Comparison of ENCODE assay signal across 8 mouse cellular contexts in the genomic region with DNA sequence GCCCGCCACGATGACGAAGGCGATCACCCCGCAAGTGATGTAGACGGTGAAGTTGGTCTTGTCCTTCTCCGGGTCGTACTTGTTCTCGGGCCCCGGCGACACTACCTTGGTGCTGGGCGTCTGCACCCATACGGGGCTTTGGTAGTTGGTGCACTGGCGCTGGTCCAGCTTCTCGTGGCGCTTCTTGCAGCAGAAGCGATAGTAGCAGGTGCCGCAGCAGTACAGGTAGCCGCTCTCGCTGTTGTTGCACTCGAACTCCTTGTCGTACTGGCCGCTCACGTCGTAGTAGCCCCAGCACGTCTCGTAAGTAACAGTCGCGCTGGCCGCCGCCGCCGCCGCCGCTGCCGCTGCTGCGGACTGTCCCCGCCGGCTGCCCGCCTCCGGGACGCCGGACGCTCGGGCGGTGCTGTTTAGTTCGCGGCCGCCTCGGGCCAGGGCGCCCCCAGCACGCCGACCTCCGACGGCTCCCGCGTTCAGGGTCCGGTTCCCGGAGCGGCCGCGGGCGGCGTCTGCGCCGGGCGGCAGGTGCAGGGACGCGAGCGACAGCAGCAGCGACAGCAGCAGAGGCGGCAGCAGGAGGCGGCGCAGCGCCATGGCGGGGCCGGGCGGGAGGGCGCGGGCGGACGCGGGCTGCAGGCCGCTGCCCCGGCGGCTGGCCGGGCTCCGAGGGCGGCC. TPM values are rescaled to one million over a fixed set of nuclear protein-coding genes. Genes with fewer than 3 reads are reported as not detected.
DNase-seq lines count a peak whose midpoint lies in the region; ATAC-seq and TF ChIP-seq lines count a peak whose summit lies in the region.

A gene (minus strand): TSS at position 594 of the 675 bp plus-strand sequence.

- peak; percentile 67 for ATAC-seq in forebrain, embryonic 15.5 days (replicated peaks)

- H3K4me1 ChIP-seq in forebrain, embryonic 15.5 days: peaks cover 38% of the 10 kb centered on the region
- H3K4me1 ChIP-seq in testis, adult 2 months (ENCODE audit: control insufficient read depth, insufficient read depth, low read length): peaks cover 14% of the 10 kb centered on the region

- H3K27me3 ChIP-seq in forebrain, embryonic 15.5 days: peaks cover 41% of the 10 kb centered on the region
- H3K27me3 ChIP-seq in testis, adult 2 months (ENCODE audit: control insufficient read depth, insufficient read depth, low read length): no peaks in the 10 kb centered on the region

- peak within 1 kb of the TSS; percentile 62 for H3K27ac ChIP-seq in forebrain, embryonic 15.5 days (replicated peaks)
- no peak within 1 kb of the TSS for H3K27ac ChIP-seq in testis, adult 2 months (ENCODE audit: control insufficient read depth, insufficient read depth, low read depth, low read length)

- under 1% methylated on average over 82 of the region's 89 CpGs for WGBS in forebrain, embryonic 15.5 days

- no peak for TF ChIP-seq POLR2A in testis, adult 2 months (IDR thresholded peaks at IDR 0.05; ENCODE audit: control insufficient read depth, low read depth, low read length)

- no peaks in the 10 kb centered on the region for H3K36me3 ChIP-seq in forebrain, embryonic 15.5 days
- H3K36me3 ChIP-seq in testis, adult 2 months (ENCODE audit: control insufficient read depth, insufficient read depth, low read length): no peaks in the 10 kb centered on the region

- H3K9me3 ChIP-seq in forebrain, embryonic 15.5 days: no peaks in the 10 kb centered on the region

- peak within 1 kb of the TSS; percentile 94 for H3K4me2 ChIP-seq in forebrain, embryonic 15.5 days (replicated peaks)

- H3K9ac ChIP-seq in forebrain, embryonic 15.5 days (replicated peaks): peak within 1 kb of the TSS; percentile 56

- DNase-seq in kidney, adult 18-20 months: peak; percentile 13
- DNase-seq in kidney, adult 11 months: no peak
- DNase-seq in adrenal gland, postnatal 10 days: peak; percentile 38
- peak; percentile 28 to 48 for DNase-seq in layer of hippocampus, adult 18-20 months (ENCODE audit: low spot score in 2 of 2)
- peak; percentile 10 for DNase-seq in lung, postnatal 14 days
- DNase-seq in MN1 (ENCODE audit: low spot score): no peak

- peak within 1 kb of the TSS; percentile 77 for H3K4me3 ChIP-seq in forebrain, embryonic 15.5 days
- H3K4me3 ChIP-seq in testis, adult 2 months (ENCODE audit: control insufficient read depth, low read depth, low read length): peak within 1 kb of the TSS; percentile 76

- TF ChIP-seq CTCF in testis, adult 2 months (IDR thresholded peaks at IDR 0.05; ENCODE audit: control insufficient read depth, insufficient read depth, insufficient replicate concordance, low read depth, low read length): no peak

RNA-seq across cellular contexts. Expression of the gene that starts here (rescaled TPM):
- total RNA-seq in adrenal gland, postnatal 10 days (2021): under 1 TPM; 0.15 to 0.21 TPM
- polyA plus RNA-seq in forebrain, embryonic 15.5 days (2015; fragmentation: Nextera tagmentation; extraction: Ambion mirVana): 1.8 TPM in 2 replicates
- 100 to 1,000 TPM; 152 to 163 TPM for total RNA-seq in layer of hippocampus, adult 18-20 months (2021)
- 0.27 and 0.30 TPM in 2 replicates for polyA plus RNA-seq in testis, adult 2 months (2012; rRNA removed)

Comparison
In these comparisons a context has a peak if more than half of its experiments do, and no peak if none do; other contexts are left out.
1. RNA of the gene that starts here (total RNA-seq): 152 to 163 TPM in layer of hippocampus, adult 18-20 months; 0.15 to 0.21 TPM in adrenal gland, postnatal 10 days; every median in the first group is over 100 times any median in the second.
2. DNase-seq: peak in kidney, adult 18-20 months (single experiment), layer of hippocampus, adult 18-20 months (2 of 2) and lung, postnatal 14 days (single experiment); none in kidney, adult 11 months (single experiment) and MN1 (single experiment).
3. Peak in DNase-seq in adrenal gland, postnatal 10 days; RNA of the gene not detected or under 1 TPM.